Mouse (Mus musculus) Patski (cell line): ENCODE measurements around the gene Mrpl45. TPM values are rescaled to one million over a fixed set of nuclear protein-coding genes. Genes with fewer than 3 reads are reported as not detected.

Source experiments
- ATAC-seq: fragments of 100-300 bp; one replicate; pipeline ENCODE4 v1.8.0; 2021
- CTCF ChIA-PET: fragments of 350-600 bp; sonication (Branson Sonifier 250); formaldehyde crosslinking; loops from one replicate; lab custom pipeline; 2022; ENCODE audit warnings: inconsistent platforms; lab: Charles Lee
- POLR2A ChIA-PET: fragments of 350-600 bp; sonication (Branson Sonifier 250); formaldehyde crosslinking; loops from one replicate; lab custom pipeline; 2022; ENCODE audit warnings: antibody characterized with exemption, inconsistent platforms; lab: Charles Lee
- DNase-seq: peaks from one replicate; pipeline ENCODE4 v3.0.0-alpha.2; 2011; ENCODE audit warnings: low read depth, low spot score
- H3K27me3 ChIP-seq: fragments of 371-371 bp; one replicate; pipeline ENCODE4 v1.5.1; 2021
- CTCF ChIP-seq: fragments of 100-300 bp; IDR thresholded peaks from one replicate; pipeline ENCODE4 v1.5.1; 2021
- in situ Hi-C: fragments of 300-500 bp; cut with MboI; formaldehyde crosslinking; loops from 3 replicates; pipeline ENCODE4 v1.11.1; 2018; ENCODE audit warnings: low pct_unique_long_range_greater_than_20kb, mixed read lengths
- polyA plus RNA-seq: library from polyadenylated mRNA; unstranded; gene quantifications from one replicate; pipeline ENCODE4 v1.2.3, GENCODE M21; 2021

Gene Mrpl45
- polyA plus RNA-seq, 1 experiment from 2014 or later, result 43.5 TPM

DNA sequence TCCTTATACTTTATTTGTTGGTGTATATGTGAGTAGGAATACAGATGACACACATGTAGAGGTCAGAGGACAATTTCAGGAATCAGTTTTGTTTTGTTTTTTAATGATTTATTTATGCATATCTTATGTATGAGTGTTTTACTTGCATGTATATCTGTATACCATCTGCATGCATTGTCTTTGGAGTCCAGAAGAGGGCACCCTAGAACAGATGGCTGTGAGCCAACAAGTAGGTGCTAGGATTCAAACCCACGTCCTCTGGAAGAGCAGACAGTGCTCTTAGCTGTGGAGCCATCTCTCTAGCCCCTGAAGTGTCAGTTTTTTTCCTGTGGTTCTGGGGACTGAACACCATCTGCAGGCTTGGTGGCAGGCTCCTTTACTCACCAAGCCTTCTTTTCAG, 9.7 kb downstream of the Mrpl45 start:
- TF ChIP-seq CTCF, result peak; percentile 55
- DNase-seq (no peak), ATAC-seq (no peak)
- no peaks in the 10 kb centered on the region for H3K27me3 ChIP-seq
- POLR2A ChIA-PET, result no interaction called here
- in situ Hi-C loops, result loop anchor here (25.0 kb wide), 1 partner anchor 238 kb away; no protein-coding TSS in a partner anchor
- CTCF ChIA-PET, result no interaction called here

DNA sequence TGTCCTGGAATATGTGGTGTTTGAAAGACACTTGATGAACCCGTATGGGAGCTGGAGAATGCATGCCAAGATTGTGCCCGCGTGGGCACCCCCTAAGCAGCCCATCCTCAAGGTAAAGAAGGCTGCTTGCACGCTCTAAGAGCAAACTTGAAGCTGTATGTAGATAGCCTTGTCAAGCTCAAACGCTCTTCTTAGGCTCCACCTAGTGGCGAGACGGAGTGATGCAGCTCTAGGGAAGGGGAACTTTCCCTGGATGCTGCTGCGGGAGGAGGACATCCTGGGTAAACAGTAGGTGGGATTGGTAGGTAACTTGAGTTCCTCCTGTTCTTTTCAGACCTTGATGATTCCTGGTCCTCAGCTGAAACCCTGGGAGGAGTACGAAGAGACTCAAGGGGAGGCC, 12.6 kb downstream of the Mrpl45 start:
- peak; percentile 95 for TF ChIP-seq CTCF
- no peaks in the 10 kb centered on the region for H3K27me3 ChIP-seq
- in situ Hi-C loops, result loop anchor here (25.0 kb wide), 1 partner anchor 241 kb away; no protein-coding TSS in a partner anchor
- ChIA-PET CTCF (interaction anchor here (0.9 to 1.7 kb wide), 10 partner anchors 8 to 138 kb away, joined by 3 to 6 read pairs (median 3); no protein-coding TSS in a partner anchor), POLR2A (interaction anchor here (0.6 kb wide), 1 partner anchor 21 kb away, joined by 3 read pairs; no protein-coding TSS in a partner anchor)
- ATAC-seq (no peak), DNase-seq (no peak)

DNA sequence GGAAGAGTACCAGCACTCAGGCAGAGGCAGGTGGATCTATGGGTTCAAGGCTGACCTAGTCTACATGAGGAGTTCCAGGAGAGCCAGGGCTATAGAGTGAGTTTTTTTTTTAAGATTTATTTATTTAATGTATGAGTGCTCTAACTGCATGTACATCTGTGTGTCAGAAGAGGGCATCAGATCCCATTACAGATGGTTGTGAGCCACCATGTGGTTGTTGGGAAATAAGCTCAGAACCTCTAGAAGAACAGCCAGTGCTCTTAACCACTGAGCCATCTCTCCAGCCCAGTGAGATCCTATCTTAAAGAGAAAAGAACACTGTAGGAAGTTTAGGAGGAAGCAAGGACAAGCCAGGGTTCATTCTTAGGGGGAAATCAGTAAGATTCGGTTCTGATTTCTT, 14.8 kb downstream of the Mrpl45 start:
- POLR2A ChIA-PET, result interaction anchor here (1.1 kb wide), 1 partner anchor 15 kb away, joined by 3 read pairs; the partner anchor contains the start of gene Mrpl45
- no peaks in the 10 kb centered on the region for H3K27me3 ChIP-seq
- DNase-seq (no peak), ATAC-seq (no peak)
- CTCF ChIA-PET, result no interaction called here
- in situ Hi-C loops, result loop anchor here (25.0 kb wide), 1 partner anchor 243 kb away; no protein-coding TSS in a partner anchor
- TF ChIP-seq CTCF, result no peak

DNA sequence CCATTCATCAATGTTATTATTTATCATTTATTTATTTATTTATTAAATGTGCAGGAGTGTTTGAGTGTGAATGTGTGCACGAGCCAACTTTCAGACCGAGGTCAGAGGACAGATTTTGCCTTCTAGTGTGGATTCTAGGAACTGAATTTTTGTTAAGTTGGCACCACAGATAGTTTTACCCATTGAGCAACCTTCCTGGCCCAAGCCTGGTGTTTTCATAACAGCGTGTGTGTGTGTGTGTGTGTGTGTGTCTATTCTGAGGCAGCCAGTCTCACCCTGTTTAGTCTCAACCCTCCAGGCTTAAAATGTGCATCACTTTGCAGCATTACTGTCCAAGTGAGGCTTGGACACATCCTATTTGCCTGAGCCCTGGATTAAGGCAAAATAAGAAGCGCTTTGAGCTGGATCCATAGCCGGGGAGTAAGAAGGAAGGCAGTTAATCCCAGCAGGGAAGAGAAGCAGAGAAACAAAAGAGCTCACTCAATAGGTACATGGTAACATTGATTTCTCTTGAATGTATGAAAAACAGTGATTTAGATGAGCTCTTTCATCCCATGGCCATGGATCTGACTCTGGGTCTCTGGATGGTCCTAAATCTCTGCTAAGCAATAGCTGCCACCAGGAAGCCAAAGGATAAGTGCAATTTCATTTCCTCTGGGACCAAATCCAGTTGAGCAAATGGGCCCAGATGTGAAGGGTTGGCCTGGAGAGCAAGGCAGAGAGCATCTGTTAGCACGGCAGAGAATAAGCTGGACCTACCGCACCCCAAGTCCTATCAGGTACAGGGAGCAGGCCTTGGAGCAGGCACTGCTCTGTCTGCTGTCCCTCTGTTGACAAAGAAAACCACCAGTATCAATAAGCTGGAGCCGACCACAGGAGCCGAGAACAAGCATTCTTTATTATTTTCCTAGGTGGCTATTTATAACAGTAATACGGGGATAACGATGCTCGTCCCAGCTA, 16.0 kb downstream of the Mrpl45 start:
- no peak for DNase-seq
- H3K27me3 ChIP-seq, result no peaks in the 10 kb centered on the region
- in situ Hi-C loops, result loop anchor here (25.0 kb wide), 1 partner anchor 244 kb away; no protein-coding TSS in a partner anchor
- TF ChIP-seq CTCF, result no peak
- ChIA-PET CTCF (no interaction called here), POLR2A (interaction anchor here (0.6 kb wide), 2 partner anchors 10 to 20 kb away, joined by 3 to 4 read pairs; no protein-coding TSS in a partner anchor)
- ATAC-seq, result no peak

DNA sequence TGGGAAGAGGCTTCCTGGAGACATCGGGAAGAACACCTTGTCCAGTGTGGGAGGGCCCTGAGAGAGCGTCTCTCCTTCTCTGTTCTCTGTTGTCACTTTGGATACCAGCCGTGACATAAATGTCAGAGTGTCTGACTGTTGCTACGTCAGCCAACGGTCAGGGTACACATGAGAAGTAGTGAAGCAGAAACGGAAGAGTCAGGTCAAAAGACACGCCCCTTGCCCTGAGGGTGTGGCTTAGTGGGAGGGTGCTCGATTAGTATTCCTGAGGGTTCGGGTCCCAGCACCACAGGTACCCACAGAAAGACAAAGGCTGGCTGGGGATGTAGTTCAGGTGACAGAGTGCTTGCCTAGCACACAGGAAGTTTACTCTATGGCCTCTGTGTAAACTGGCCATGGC, 17.5 kb downstream of the Mrpl45 start:
- no peak for TF ChIP-seq CTCF
- DNase-seq, result no peak
- POLR2A ChIA-PET, result no interaction called here
- in situ Hi-C loops, result loop anchor here (25.0 kb wide), 1 partner anchor 246 kb away; no protein-coding TSS in a partner anchor
- CTCF ChIA-PET, result no interaction called here
- ATAC-seq, result no peak
- no peaks in the 10 kb centered on the region for H3K27me3 ChIP-seq

DNA sequence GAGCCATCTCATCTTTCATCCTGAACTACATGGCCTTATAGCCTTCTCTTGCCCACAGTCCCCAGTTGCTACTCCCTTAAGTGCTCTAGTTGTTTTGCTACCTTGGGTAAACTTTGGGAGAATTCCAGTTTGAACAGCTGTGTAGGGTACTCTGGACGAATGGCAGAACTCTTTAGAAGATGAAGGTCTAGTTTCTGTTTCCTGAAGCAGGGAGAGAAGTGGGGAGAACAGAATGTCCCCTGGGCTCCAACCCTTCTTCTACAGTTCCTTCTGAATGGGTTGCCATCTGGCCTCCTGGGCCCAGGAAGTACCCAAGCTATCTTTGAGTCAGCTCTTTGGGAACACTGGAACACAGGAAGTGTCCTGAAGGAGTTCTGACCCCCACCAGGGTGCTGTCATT, 18.4 kb downstream of the Mrpl45 start:
- POLR2A ChIA-PET, result no interaction called here
- ATAC-seq, result no peak
- in situ Hi-C loops, result loop anchor here (25.0 kb wide), 1 partner anchor 247 kb away; no protein-coding TSS in a partner anchor
- CTCF ChIA-PET, result no interaction called here
- no peak for DNase-seq
- H3K27me3 ChIP-seq, result no peaks in the 10 kb centered on the region
- no peak for TF ChIP-seq CTCF

DNA sequence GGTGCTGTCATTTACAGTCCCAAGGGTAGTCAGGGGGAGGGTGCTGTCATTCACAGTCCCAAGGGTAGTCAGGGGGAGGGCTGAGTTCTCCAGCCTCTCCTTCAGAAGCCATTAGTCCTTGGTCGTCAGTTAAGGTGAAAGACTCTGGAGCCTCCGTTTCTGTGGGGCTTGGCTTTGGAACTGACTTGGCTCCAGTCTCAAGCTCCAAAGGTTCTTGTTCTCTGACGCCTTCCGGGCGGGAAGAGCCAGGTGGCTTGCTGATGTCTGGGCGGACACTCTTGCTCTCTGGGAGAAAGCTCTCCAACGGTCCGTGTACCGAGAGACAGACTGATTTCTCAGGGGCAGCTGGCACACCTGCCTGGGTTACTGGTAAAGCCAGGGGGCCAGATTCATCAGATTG, 18.9 kb downstream of the Mrpl45 start:
- POLR2A ChIA-PET, result interaction anchor here (0.7 kb wide), 1 partner anchor 135 kb away, joined by 3 read pairs; no protein-coding TSS in a partner anchor
- CTCF ChIA-PET, result interaction anchor here (1.7 kb wide), 1 partner anchor 10 kb away, joined by 5 read pairs; no protein-coding TSS in a partner anchor
- no peak for TF ChIP-seq CTCF
- in situ Hi-C loops, result loop anchor here (25.0 kb wide), 1 partner anchor 247 kb away; no protein-coding TSS in a partner anchor
- DNase-seq, result no peak
- ATAC-seq, result no peak
- H3K27me3 ChIP-seq, result no peaks in the 10 kb centered on the region

DNA sequence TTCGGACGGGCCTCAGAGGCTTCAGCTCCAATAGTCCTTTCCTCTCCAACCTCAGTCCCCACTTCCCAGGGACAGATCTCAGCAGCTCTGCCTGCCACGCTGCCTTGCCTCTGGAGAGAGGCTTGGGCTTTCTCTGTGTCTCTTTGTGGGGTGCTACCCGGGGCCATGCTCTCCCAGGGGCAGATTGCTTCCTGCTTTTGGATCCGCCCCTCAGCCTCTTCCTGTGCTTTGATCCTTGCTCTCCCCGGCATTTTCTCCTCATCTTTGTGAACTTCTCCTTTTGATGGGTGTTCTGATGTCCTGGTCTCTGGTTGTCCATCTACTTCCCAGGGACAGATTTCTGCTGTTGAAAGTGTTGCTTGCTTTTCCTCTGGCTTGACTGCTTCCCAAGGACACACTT, 20.7 kb downstream of the Mrpl45 start:
- ATAC-seq, result no peak
- no peak for TF ChIP-seq CTCF
- CTCF ChIA-PET, result interaction anchor here (1.3 kb wide), 1 partner anchor 8 kb away, joined by 3 read pairs; no protein-coding TSS in a partner anchor
- DNase-seq, result no peak
- no peaks in the 10 kb centered on the region for H3K27me3 ChIP-seq
- POLR2A ChIA-PET, result no interaction called here
- in situ Hi-C loops, result loop anchor here (25.0 kb wide), 1 partner anchor 249 kb away; no protein-coding TSS in a partner anchor

DNA sequence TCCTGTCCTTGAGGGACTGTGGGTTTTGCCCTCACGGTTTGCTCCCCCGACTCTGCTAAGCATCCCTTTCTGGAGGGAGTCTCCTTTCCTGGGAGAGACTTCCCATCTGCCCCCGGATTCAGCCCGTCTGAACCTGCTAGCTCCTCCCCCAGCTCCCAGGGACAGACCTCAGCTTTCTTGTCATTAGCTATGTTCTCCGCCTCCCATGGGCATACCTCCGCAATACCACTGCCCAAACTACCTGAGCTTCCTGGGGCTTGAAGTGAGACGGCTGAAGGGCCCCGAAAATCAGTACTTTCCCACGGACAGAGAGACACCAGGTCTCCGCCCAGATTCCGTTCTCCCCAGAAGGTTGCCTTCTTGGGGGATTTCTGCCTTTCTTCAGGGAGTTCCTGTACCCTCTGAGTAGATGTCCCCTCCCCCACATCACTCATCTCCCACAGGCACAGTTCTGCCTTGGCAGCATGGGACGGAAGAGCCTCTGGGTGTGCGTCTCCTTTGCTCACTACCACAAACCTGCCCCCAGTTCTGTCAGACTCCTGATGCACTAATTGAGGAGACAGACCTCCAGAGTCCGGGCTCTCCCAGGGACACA, 21.3 kb downstream of the Mrpl45 start:
- no peaks in the 10 kb centered on the region for H3K27me3 ChIP-seq
- CTCF ChIA-PET, result interaction anchor here (1.3 kb wide), 1 partner anchor 9 kb away, joined by 3 read pairs; no protein-coding TSS in a partner anchor
- no peak for TF ChIP-seq CTCF
- no peak for ATAC-seq
- in situ Hi-C loops, result loop anchor here (25.0 kb wide), 1 partner anchor 250 kb away; no protein-coding TSS in a partner anchor
- no peak for DNase-seq
- POLR2A ChIA-PET, result no interaction called here

DNA sequence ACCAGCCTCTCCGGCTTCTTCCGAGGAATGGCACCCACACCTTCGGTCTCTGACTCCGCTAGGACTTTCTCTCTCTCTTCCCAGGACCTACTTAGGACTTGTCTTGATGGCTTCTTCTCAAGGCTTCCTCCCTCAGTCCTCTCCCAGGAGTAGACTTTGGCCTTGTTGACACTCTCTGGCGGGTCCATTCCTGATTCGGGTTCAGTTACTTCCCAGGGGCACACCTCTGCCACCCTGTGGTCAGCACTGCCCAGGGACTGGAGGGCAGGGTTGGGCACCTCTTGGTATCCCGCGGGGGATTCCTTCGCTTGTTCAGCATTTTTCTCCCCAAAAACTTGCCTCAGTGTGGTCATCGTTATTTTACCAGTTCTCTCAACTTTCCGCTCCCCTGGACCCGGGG, 21.8 kb downstream of the Mrpl45 start:
- no peak for ATAC-seq
- ChIA-PET POLR2A (no interaction called here), CTCF (no interaction called here)
- H3K27me3 ChIP-seq, result no peaks in the 10 kb centered on the region
- no peak for DNase-seq
- no peak for TF ChIP-seq CTCF
- in situ Hi-C loops, result loop anchor here (25.0 kb wide), 1 partner anchor 250 kb away; no protein-coding TSS in a partner anchor
